Mouse (Mus musculus) embryo, embryonic 9.5 days (tissue): ENCODE data around the gene 2210408I21Rik.
A peak's percentile ranks its signal among the peaks of the same experiment; 100 is the strongest.
"Not testable (repeated sequence)": the region's sequence is repeated elsewhere in the genome, so short reads cannot be mapped to it uniquely, and the experiment has no call there.

Source experiments
- DNase-seq: peaks from one replicate; pipeline ENCODE4 v3.0.0-alpha.2; 2017; ENCODE audit errors: extremely low spot score

2210408I21Rik gene

GRCm38 (mm10) chr13:77134931-77135620 lies at the start of gene 2210408I21Rik, which contains the start of gene Slf1:
2210408I21Rik (plus strand) TSS chr13:77135540.
Slf1 (minus strand) TSS chr13:77135473.
- DNase-seq: peak; percentile 88

GRCm38 (mm10) chr13:77092876-77093275 lies 42.5 kb upstream of the 2210408I21Rik start:
- not testable (repeated sequence) for DNase-seq

- no peak for DNase-seq
Observed at GRCm38 (mm10) chr13:77107734-77108133, 27.6 kb upstream of the 2210408I21Rik start.

- DNase-seq: no peak
Observed at GRCm38 (mm10) chr13:77118695-77119094, 16.6 kb upstream of the 2210408I21Rik start.

GRCm38 (mm10) chr13:77125159-77125558 lies 10.2 kb upstream of the 2210408I21Rik start:
- DNase-seq: no peak

GRCm38 (mm10) chr13:77128240-77128639 lies 7.1 kb upstream of the 2210408I21Rik start:
- no peak for DNase-seq

GRCm38 (mm10) chr13:77131132-77131531 lies 4.2 kb upstream of the 2210408I21Rik start:
- no peak for DNase-seq

- no peak for DNase-seq
Observed at GRCm38 (mm10) chr13:77135621-77135981, 261 bp downstream of the 2210408I21Rik start.

GRCm38 (mm10) chr13:77140890-77141289 lies 5.5 kb downstream of the 2210408I21Rik start:
- DNase-seq: no peak

- no peak for DNase-seq
Observed at GRCm38 (mm10) chr13:77177931-77178330, 42.6 kb downstream of the 2210408I21Rik start.

- DNase-seq: no peak
Observed at GRCm38 (mm10) chr13:77190606-77191005, 55.3 kb downstream of the 2210408I21Rik start.

GRCm38 (mm10) chr13:77192201-77192600 lies 56.9 kb downstream of the 2210408I21Rik start:
- DNase-seq: no peak

- no peak for DNase-seq
Observed at GRCm38 (mm10) chr13:77208764-77209418, 73.6 kb downstream of the 2210408I21Rik start.

GRCm38 (mm10) chr13:77213196-77213595 lies 77.9 kb downstream of the 2210408I21Rik start:
- DNase-seq: no peak

- no peak for DNase-seq
Observed at GRCm38 (mm10) chr13:77215460-77215859, 80.1 kb downstream of the 2210408I21Rik start.

GRCm38 (mm10) chr13:77217672-77218280 lies 82.4 kb downstream of the 2210408I21Rik start:
- no peak for DNase-seq

- DNase-seq: no peak
Observed at GRCm38 (mm10) chr13:77221072-77221471, 85.7 kb downstream of the 2210408I21Rik start.

- DNase-seq: no peak
Observed at GRCm38 (mm10) chr13:77256541-77256940, 121.2 kb downstream of the 2210408I21Rik start.

- no peak for DNase-seq
Observed at GRCm38 (mm10) chr13:77262715-77263338, 127.5 kb downstream of the 2210408I21Rik start.

- DNase-seq: peak; percentile 17
Observed at GRCm38 (mm10) chr13:77263400-77264179, 128.2 kb downstream of the 2210408I21Rik start.

- DNase-seq: no peak
Observed at GRCm38 (mm10) chr13:77264481-77264880, 129.1 kb downstream of the 2210408I21Rik start.
